Mouse (Mus musculus) myocyte (in vitro differentiated cells): ENCODE measurements around the gene Pdpk1.

Source experiments
- CEBPB ChIP-seq: IDR thresholded peaks from 2 replicates; pipeline ENCODE4 v1.6.1; 2011; ENCODE audit warnings: mild to moderate bottlenecking, moderate library complexity; ENCODE audit not compliant: poor library complexity, insufficient read depth, severe bottlenecking
- E2F4 ChIP-seq: IDR thresholded peaks from one replicate; pipeline ENCODE4 v1.6.1; 2011; ENCODE audit warnings: mild to moderate bottlenecking, control low read depth, moderate library complexity; ENCODE audit not compliant: insufficient read depth
- MAX ChIP-seq: IDR thresholded peaks from one replicate; pipeline ENCODE4 v1.6.1; 2011; ENCODE audit warnings: low read depth, mild to moderate bottlenecking, control low read depth
- MYOD1 ChIP-seq, 3 experiments: IDR thresholded peaks; one replicate each; pipeline ENCODE4 v1.6.1; 2011; ENCODE audit warnings: control low read depth in 2 of 3, low read depth in 2 of 3, mild to moderate bottlenecking in 2 of 3, moderate library complexity in 1 of 3; ENCODE audit not compliant: insufficient read length in 2 of 3, control insufficient read depth in 1 of 3
- POLR2A ChIP-seq: IDR thresholded peaks from one replicate; pipeline ENCODE4 v1.6.1; 2011; ENCODE audit warnings: low read depth, mild to moderate bottlenecking, control low read depth, moderate library complexity; ENCODE audit not compliant: insufficient read length
- POLR2AphosphoS2 ChIP-seq: IDR thresholded peaks from one replicate; pipeline ENCODE4 v1.6.1; 2011; ENCODE audit warnings: low read depth, control low read depth; ENCODE audit not compliant: insufficient read length
- REST ChIP-seq: IDR thresholded peaks from one replicate; pipeline ENCODE4 v1.6.1; 2011; ENCODE audit warnings: mild to moderate bottlenecking, control low read depth, moderate library complexity; ENCODE audit not compliant: insufficient read depth, insufficient read length
- SRF ChIP-seq: IDR thresholded peaks from one replicate; pipeline ENCODE4 v1.6.1; 2011; ENCODE audit warnings: low read depth; ENCODE audit not compliant: control insufficient read depth, insufficient read length
- TCF12 ChIP-seq: IDR thresholded peaks from one replicate; pipeline ENCODE4 v1.6.1; 2011; ENCODE audit warnings: mild to moderate bottlenecking, control low read depth; ENCODE audit not compliant: poor library complexity, insufficient read depth, severe bottlenecking
- TCF3 ChIP-seq: IDR thresholded peaks from one replicate; pipeline ENCODE4 v1.6.1; 2011; ENCODE audit warnings: low read depth, control low read depth; ENCODE audit not compliant: insufficient read length
- USF1 ChIP-seq: IDR thresholded peaks from one replicate; pipeline ENCODE4 v1.6.1; 2011; ENCODE audit warnings: low read depth, mild to moderate bottlenecking, control low read depth, moderate library complexity

- no peak for TF ChIP-seq CEBPB
- no peak for TF ChIP-seq TCF3
- no peak for TF ChIP-seq POLR2A
- no peak for TF ChIP-seq E2F4
- no peak for TF ChIP-seq MYOD1 (IDR thresholded peaks at IDR 0.05; ENCODE audit: control insufficient read depth in 1 of 3, insufficient read length in 2 of 3, low read depth in 2 of 3)
- TF ChIP-seq SRF: no peak
- no peak for TF ChIP-seq USF1
- TF ChIP-seq MAX: no peak
- TF ChIP-seq POLR2AphosphoS2: no peak
- no peak for TF ChIP-seq TCF12
- TF ChIP-seq REST: no peak
Observed at GRCm38 (mm10) chr17:24174259-24174658, 23.5 kb upstream of the Pdpk1 start.
